Mouse (Mus musculus) kidney, postnatal 14 days (tissue): ENCODE results near the gene Tex29.

ENCODE experiments used
- DNase-seq: peaks from one replicate; pipeline ENCODE4 v3.0.0; 2022; ENCODE audit warnings: mixed read lengths

The Tex29 gene

GRCm38 (mm10) chr8:11840174-11840573 is at the start of gene Tex29:
Gene Tex29, plus strand, starts transcription at chr8:11840474.
- DNase-seq: no peak

GRCm38 (mm10) chr8:11794956-11795355 is 45.3 kb upstream of the Tex29 start:
- DNase-seq: no peak

- no peak for DNase-seq
Observed at GRCm38 (mm10) chr8:11797128-11797527, 43.1 kb upstream of the Tex29 start.

GRCm38 (mm10) chr8:11797729-11798479 is 42.4 kb upstream of the Tex29 start:
- DNase-seq: no peak

- no peak for DNase-seq
Observed at GRCm38 (mm10) chr8:11798480-11798867, 41.8 kb upstream of the Tex29 start.

- DNase-seq: no peak
Observed at GRCm38 (mm10) chr8:11799098-11799497, 41.2 kb upstream of the Tex29 start.

GRCm38 (mm10) chr8:11800481-11800880 is 39.8 kb upstream of the Tex29 start:
- DNase-seq: no peak

GRCm38 (mm10) chr8:11801571-11801970 is 38.7 kb upstream of the Tex29 start:
- DNase-seq: no peak

GRCm38 (mm10) chr8:11804914-11805313 is 35.4 kb upstream of the Tex29 start:
- DNase-seq: no peak

- no peak for DNase-seq
Observed at GRCm38 (mm10) chr8:11806252-11806651, 34.0 kb upstream of the Tex29 start.

- no peak for DNase-seq
Observed at GRCm38 (mm10) chr8:11807361-11807760, 32.9 kb upstream of the Tex29 start.

GRCm38 (mm10) chr8:11808047-11808446 is 32.2 kb upstream of the Tex29 start:
- no peak for DNase-seq

- DNase-seq: no peak
Observed at GRCm38 (mm10) chr8:11810426-11810825, 29.8 kb upstream of the Tex29 start.

GRCm38 (mm10) chr8:11813801-11814200 is 26.5 kb upstream of the Tex29 start:
- DNase-seq: no peak

GRCm38 (mm10) chr8:11815206-11815605 is 25.1 kb upstream of the Tex29 start:
- no peak for DNase-seq

- DNase-seq: no peak
Observed at GRCm38 (mm10) chr8:11820136-11820535, 20.1 kb upstream of the Tex29 start.

- DNase-seq: peak; percentile 29
Observed at GRCm38 (mm10) chr8:11820568-11820967, 19.7 kb upstream of the Tex29 start.

- no peak for DNase-seq
Observed at GRCm38 (mm10) chr8:11821451-11822206, 18.6 kb upstream of the Tex29 start.

- DNase-seq: no peak
Observed at GRCm38 (mm10) chr8:11822550-11823060, 17.7 kb upstream of the Tex29 start.

GRCm38 (mm10) chr8:11825756-11826155 is 14.5 kb upstream of the Tex29 start:
- no peak for DNase-seq

- peak; percentile 37 for DNase-seq
Observed at GRCm38 (mm10) chr8:11827312-11827711, 13.0 kb upstream of the Tex29 start.

GRCm38 (mm10) chr8:11830214-11831046 is 9.8 kb upstream of the Tex29 start:
- no peak for DNase-seq

GRCm38 (mm10) chr8:11831174-11831573 is 9.1 kb upstream of the Tex29 start:
- DNase-seq: no peak
